Mouse (Mus musculus): ENCODE results near the gene Mecom. TPM values are rescaled to one million over a fixed set of nuclear protein-coding genes. Genes with fewer than 3 reads are reported as not detected.

Gene Mecom
- polyA plus RNA-seq, 1 experiment from 2014 or later, result 68.8 TPM

DNA sequence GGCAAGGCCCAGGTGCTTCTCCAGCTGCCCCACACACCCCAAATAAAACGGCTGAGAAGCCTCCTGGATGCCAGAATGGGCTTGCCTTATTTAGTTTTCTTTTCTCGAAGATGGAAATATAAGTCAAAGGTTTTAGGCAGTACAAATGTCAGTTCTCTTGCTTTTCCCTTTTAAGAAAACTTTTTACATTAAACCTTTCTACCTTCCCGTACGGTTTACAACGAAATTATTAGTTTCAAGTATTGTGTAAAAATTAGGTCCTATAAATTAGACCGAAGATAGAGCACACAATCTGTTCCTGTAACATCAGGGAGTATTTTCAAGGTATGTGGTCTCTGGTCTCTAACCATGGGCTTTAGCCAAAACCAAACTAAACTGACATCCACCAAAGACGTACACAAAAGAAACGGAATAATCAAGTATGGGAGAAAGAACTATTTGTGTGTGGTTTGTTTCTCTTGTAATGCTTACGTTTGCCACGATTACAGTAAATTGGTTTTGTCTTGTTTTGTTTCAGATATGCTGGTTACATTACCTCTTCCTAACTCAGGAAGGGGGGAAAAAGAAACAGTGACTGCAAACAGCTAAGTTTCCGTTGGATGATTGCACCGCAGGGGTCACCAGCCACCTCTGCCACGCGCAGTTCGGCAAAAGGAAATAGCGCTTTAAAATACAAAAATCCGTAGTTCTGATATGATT, 41.3 kb downstream of the Mecom start:
- H3K27me3 ChIP-seq, result peaks cover 27% of the 10 kb centered on the region
- no peaks in the 10 kb centered on the region for H3K36me3 ChIP-seq
- no peak for ATAC-seq (ENCODE audit: borderline replicate concordance, extremely low read depth, low FRiP score, low TSS enrichment)
- WGBS, result 9% methylated on average over 17 of the region's 17 CpGs
- peaks cover 33% of the 10 kb centered on the region for H3K4me1 ChIP-seq
- peak overlapping the region; percentile 79 for H3K4me3 ChIP-seq
- H3K9ac ChIP-seq, result peak overlapping the region; percentile 92
- peak overlapping the region; percentile 89 for H3K4me2 ChIP-seq
- H3K9me3 ChIP-seq, result no peaks in the 10 kb centered on the region
- peak overlapping the region; percentile 98 for H3K27ac ChIP-seq

DNA sequence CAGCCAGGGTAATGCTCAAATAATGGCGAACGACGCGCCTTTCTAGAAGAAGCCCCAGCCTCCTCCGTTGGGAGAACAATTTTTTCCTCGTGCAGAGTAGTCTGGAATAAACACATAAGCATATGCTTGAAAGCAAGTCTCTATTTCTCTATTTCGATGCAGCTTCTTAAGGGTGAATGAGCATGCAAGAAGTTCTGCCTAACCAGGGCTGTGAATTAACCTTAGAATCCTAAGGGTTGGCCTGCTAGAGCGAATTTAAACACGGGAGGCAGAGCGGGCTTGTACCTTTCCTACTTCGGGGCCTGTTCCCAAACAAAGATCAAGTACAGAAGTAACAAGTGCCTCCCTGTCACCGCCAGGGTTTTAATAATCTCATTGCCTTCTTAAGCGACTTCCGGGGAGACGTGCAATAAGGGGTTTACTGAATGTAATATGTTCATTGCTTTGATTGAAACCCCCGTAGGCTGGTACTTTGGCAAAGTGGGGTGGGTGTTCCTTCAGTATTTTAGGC, 42.0 kb downstream of the Mecom start:
- Histone ChIP-seq H3K27me3 (peaks cover 21% of the 10 kb centered on the region), H3K4me3 (0 out of 2 replicates have a peak overlapping the region, but pooled peaks have one; percentile 0), H3K9me3 (no peaks in the 10 kb centered on the region), H3K4me2 (peak overlapping the region; percentile 89), H3K9ac (0 out of 2 replicates have a peak overlapping the region, but pooled peaks have one; percentile 17), H3K36me3 (no peaks in the 10 kb centered on the region), H3K4me1 (peaks cover 27% of the 10 kb centered on the region), H3K27ac (peak overlapping the region; percentile 98)
- no peak for ATAC-seq (ENCODE audit: borderline replicate concordance, extremely low read depth, low FRiP score, low TSS enrichment)
- 32% methylated on average over 16 of the region's 16 CpGs for WGBS

DNA sequence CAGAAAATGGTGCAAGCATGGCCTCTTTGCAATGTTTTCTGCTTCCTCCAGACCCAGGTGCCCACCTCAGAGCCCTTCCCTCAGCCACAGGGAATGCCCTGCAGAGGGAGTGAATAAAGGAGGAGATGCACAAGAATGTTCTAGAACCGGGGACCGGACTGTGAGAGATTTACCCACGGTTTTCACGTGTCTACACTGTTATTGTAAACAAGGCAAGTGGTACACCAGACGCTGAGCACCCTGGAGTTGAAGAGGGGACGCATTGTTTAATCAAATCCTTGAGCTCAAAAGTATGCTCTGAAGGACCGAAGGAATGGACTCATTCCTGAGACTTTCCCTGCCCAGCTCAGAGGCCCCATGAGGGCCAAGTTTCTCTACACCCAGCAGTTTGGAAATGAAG, 43.2 kb downstream of the Mecom start:
- H3K9me3 ChIP-seq, result no peaks in the 10 kb centered on the region
- peak overlapping the region; percentile 98 for H3K27ac ChIP-seq
- ATAC-seq (ENCODE audit: borderline replicate concordance, extremely low read depth, low FRiP score, low TSS enrichment), result peak; percentile 20; the same call in 1 of the 2 replicates
- 37% methylated on average over 7 of the region's 7 CpGs for WGBS
- H3K9ac ChIP-seq, result peak overlapping the region; percentile 31; the same call in 1 of the 2 replicates
- H3K4me3 ChIP-seq, result peak overlapping the region; percentile 9; the same call in 1 of the 2 replicates
- H3K4me1 ChIP-seq, result peaks cover 19% of the 10 kb centered on the region
- H3K36me3 ChIP-seq, result no peaks in the 10 kb centered on the region
- H3K4me2 ChIP-seq, result peak overlapping the region; percentile 89
- H3K27me3 ChIP-seq, result peaks cover 9% of the 10 kb centered on the region; the same call in 1 of the 2 replicates

DNA sequence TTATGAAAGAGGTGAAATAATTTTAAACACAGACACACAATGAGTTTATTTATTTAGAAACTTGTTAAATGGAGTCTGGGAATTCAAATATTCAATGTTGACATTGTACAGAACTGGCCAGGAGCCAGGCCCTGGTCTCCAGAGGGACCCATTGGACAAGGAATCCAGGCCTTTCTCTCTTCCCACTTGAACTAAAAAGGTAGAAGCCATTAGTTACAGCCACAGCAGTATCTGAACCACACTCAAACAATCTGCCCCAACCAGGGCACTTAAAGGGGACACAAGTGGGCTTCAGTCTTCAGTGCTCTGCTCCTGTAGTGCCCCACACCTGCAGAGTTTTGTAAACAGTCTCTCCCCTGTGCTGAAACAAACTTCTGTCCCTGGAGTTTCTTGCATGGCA, 44.0 kb downstream of the Mecom start:
- no peak overlapping the region for H3K4me3 ChIP-seq
- peak; percentile 50 for ATAC-seq (ENCODE audit: borderline replicate concordance, extremely low read depth, low FRiP score, low TSS enrichment)
- H3K9me3 ChIP-seq, result no peaks in the 10 kb centered on the region
- no peaks in the 10 kb centered on the region for H3K36me3 ChIP-seq
- H3K27me3 ChIP-seq, result peaks cover 9% of the 10 kb centered on the region; the same call in 1 of the 2 replicates
- H3K4me1 ChIP-seq, result peaks cover 19% of the 10 kb centered on the region
- no peak overlapping the region for H3K9ac ChIP-seq
- H3K27ac ChIP-seq, result peak overlapping the region; percentile 98
- H3K4me2 ChIP-seq, result peak overlapping the region; percentile 89

DNA sequence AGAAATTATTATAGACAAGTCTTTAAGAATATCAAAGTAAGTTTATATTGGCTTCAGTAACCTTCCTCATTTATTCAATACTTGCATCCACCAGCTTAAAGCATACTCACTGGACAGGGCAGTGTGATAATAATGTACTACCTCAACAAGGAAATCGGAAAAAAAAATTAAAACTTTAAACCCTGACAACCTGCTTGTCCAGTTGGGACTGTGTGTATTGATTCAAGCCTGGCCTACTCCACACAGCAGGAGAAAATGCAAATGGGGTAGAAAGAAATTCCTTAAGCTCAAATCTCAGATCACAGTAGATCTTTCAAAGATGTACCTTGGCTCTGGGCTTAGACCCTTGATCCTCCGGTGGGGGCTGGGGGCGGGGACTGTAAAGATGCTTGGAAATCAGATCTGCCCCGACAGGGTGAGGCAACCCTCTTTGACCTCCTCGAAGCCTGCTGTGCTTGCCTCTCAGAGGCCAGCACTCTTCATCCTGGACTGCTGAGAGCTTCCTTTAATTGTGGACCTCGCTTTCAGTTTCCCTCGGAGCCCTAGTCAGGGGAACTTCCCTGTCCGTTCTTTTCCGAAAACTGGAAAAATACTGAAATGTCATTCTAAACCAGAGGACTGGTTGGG, 49.5 kb downstream of the Mecom start:
- peak overlapping the region; percentile 25; the same call in 1 of the 2 replicates for H3K4me2 ChIP-seq
- peaks cover 14% of the 10 kb centered on the region; the same call in 1 of the 2 replicates for H3K4me1 ChIP-seq
- WGBS, result 26% methylated on average over 9 of the region's 9 CpGs
- peak overlapping the region; percentile 67 for H3K27ac ChIP-seq
- no peaks in the 10 kb centered on the region for H3K36me3 ChIP-seq
- ATAC-seq (ENCODE audit: borderline replicate concordance, extremely low read depth, low FRiP score, low TSS enrichment), result no peak; the same call in 1 of the 2 replicates
- H3K9me3 ChIP-seq, result no peaks in the 10 kb centered on the region
- H3K4me3 ChIP-seq, result no peak overlapping the region
- H3K9ac ChIP-seq, result no peak overlapping the region
- H3K27me3 ChIP-seq, result no peaks in the 10 kb centered on the region

DNA sequence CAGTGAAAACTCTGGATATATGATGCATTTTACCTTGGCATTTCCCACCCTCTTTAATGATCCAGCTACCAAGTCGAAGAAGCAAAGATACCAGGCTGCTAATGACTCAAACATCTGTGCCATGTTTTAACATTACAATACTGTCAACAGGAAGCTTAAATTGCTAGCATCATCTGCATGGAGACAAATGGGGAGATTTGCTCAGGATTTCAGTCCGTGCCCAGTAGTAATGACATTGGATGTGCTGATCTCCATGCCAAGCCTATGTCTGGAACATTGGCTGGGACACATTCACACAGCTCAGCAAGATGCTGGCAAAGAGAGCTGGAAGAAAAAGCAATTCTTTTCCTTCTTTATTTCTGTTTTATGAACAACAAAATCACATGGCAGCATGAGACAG, 53.4 kb downstream of the Mecom start:
- Histone ChIP-seq H3K9ac (no peak overlapping the region), H3K4me3 (no peak overlapping the region), H3K9me3 (no peaks in the 10 kb centered on the region), H3K36me3 (no peaks in the 10 kb centered on the region), H3K4me2 (no peak overlapping the region), H3K27ac (no peak overlapping the region), H3K27me3 (no peaks in the 10 kb centered on the region), H3K4me1 (0 out of 2 replicates have a peak, but pooled peaks cover 8% of the 10 kb centered on the region)
- no peak for ATAC-seq (ENCODE audit: borderline replicate concordance, extremely low read depth, low FRiP score, low TSS enrichment)
- WGBS, result 64% methylated on average over 2 of the region's 2 CpGs

DNA sequence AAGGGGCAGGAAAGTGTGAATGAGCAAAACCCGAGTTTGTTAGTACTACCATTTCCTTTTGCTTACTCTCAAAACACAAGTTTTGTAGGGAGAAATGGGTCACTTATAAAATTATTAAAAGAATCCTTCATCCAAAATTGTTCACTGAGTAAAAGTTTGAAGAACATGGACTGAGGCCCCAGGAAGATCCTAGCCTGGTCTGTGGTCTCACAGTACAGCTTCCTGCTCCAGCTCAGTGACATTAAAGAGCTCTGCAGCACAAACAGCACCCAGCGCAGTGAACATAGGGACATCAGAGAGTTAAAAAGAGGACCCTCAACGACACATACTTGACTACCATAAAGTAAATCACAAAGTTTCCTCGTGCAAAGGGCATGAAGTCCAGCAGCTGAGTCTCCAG, 59.0 kb downstream of the Mecom start:
- ATAC-seq (ENCODE audit: borderline replicate concordance, extremely low read depth, low FRiP score, low TSS enrichment), result no peak
- Histone ChIP-seq H3K36me3 (0 out of 2 replicates have a peak, but pooled peaks cover 3% of the 10 kb centered on the region), H3K9ac (no peak overlapping the region), H3K4me2 (no peak overlapping the region), H3K4me3 (no peak overlapping the region), H3K27me3 (no peaks in the 10 kb centered on the region), H3K9me3 (no peaks in the 10 kb centered on the region), H3K4me1 (peaks cover 6% of the 10 kb centered on the region; the same call in 1 of the 2 replicates), H3K27ac (no peak overlapping the region; the same call in 1 of the 2 replicates)
- 26% methylated on average over 4 of the region's 4 CpGs for WGBS

DNA sequence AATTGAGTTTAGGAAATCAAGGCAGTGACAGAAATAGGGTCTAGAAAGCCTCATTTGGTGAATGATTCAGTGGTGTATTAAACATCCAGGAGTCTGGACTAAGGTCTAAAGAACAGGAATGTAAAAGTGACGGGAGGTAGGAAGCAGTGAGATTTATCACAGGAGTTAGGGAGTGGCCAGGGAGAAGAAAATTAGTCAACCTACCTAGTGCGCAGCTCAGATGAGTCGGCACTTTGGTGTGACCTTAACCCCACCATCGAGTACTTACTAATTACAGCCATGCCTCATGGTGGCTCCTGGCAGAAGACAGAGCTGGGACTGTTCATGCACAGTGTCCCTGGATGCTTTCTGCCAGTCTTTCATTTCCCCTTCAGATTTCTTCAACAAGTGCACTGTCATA, 61.4 kb downstream of the Mecom start:
- Histone ChIP-seq H3K36me3 (0 out of 2 replicates have a peak, but pooled peaks cover 3% of the 10 kb centered on the region), H3K4me1 (peaks cover 14% of the 10 kb centered on the region; the same call in 1 of the 2 replicates), H3K4me2 (no peak overlapping the region), H3K4me3 (no peak overlapping the region), H3K9ac (no peak overlapping the region), H3K9me3 (no peaks in the 10 kb centered on the region), H3K27me3 (no peaks in the 10 kb centered on the region), H3K27ac (no peak overlapping the region)
- 90% methylated on average over 4 of the region's 4 CpGs for WGBS
- no peak for ATAC-seq (ENCODE audit: borderline replicate concordance, extremely low read depth, low FRiP score, low TSS enrichment)

DNA sequence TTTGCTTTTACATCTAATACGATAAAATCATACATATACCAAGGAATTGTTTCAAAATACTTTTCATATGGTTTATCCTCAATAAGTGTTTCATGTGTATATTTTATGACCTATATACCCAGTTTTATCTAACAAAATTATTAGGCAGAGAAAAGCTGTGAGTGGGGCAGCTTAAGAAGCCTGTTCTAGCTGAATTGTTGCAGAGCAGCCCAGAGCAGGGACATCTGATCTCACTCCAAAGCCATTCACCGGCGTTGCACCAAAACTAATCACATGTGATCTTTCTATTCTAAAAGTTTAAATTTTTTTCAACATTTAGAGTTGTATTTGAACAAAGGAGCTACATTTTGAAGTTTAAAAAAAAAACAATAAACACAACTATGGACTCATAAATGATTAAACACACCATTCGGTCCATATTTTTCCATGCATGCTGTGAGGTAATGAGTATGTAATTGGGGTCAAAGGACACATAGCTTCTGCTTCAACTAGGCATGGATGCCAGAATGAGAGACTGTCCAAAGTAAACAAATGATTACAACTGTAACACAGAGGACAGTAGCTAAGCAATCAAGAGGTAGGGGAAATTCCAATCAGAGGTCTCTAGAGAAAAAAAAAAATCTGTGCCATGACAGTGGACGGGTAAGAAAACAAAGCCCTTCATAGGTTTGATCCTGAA, 64.7 kb downstream of the Mecom start:
- H3K27ac ChIP-seq, result no peak overlapping the region
- no peak for ATAC-seq (ENCODE audit: borderline replicate concordance, extremely low read depth, low FRiP score, low TSS enrichment)
- H3K27me3 ChIP-seq, result no peaks in the 10 kb centered on the region
- H3K4me1 ChIP-seq, result peaks cover 14% of the 10 kb centered on the region
- 41% methylated on average over 5 of the region's 5 CpGs for WGBS
- H3K9me3 ChIP-seq, result no peaks in the 10 kb centered on the region
- H3K4me2 ChIP-seq, result no peak overlapping the region
- H3K9ac ChIP-seq, result no peak overlapping the region
- 0 out of 2 replicates have a peak, but pooled peaks cover 3% of the 10 kb centered on the region for H3K36me3 ChIP-seq
- no peak overlapping the region for H3K4me3 ChIP-seq

DNA sequence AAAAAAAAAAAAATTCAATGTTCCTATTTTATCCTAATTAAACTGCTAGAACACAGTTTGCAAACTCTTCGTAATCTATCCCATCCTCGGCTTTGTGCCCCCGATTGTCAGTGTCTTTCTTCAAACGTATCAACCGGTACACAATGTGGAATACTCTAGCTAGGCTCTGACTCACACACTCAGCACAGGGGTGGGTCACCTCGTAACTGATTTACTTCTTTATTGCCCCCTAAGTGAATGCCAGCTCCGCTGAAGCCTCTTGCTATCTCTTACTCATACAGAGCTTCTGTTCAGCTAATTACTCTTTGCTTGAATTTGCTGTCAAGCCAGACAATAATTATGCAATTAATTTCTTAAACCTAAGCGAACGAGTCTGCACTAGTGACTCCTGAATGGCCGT, 66.1 kb downstream of the Mecom start:
- whole genome bisulfite sequencing, result 69% methylated on average over 10 of the region's 10 CpGs
- Histone ChIP-seq H3K9ac (no peak overlapping the region), H3K9me3 (no peaks in the 10 kb centered on the region), H3K4me2 (no peak overlapping the region), H3K27me3 (no peaks in the 10 kb centered on the region), H3K36me3 (0 out of 2 replicates have a peak, but pooled peaks cover 3% of the 10 kb centered on the region), H3K4me3 (no peak overlapping the region), H3K4me1 (peaks cover 17% of the 10 kb centered on the region), H3K27ac (no peak overlapping the region)
- no peak for ATAC-seq (ENCODE audit: borderline replicate concordance, extremely low read depth, low FRiP score, low TSS enrichment)

DNA sequence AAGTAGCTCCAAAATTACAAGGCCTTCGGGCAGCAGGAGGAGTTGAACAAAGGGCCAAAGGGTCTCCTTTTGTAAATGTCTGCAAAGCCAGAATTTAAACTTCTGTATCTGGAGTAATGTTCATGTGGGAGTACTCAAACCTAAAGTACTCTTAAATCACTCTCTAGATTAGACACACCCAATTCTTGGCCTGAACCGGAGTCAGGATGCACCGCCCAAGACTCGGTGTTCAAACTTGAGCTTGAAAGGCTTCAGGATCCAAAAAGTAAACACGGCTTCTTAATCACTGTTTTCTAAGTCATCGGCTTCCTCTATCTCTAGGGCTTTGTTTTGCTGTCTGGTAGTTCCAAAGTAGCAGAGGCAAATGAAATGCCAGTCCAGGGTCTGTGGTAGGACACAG, 67.3 kb downstream of the Mecom start:
- Histone ChIP-seq H3K4me2 (no peak overlapping the region), H3K27me3 (no peaks in the 10 kb centered on the region), H3K9ac (no peak overlapping the region), H3K27ac (peak overlapping the region; percentile 69), H3K4me1 (peaks cover 17% of the 10 kb centered on the region), H3K9me3 (no peaks in the 10 kb centered on the region), H3K4me3 (no peak overlapping the region), H3K36me3 (no peaks in the 10 kb centered on the region)
- 48% methylated on average over 6 of the region's 6 CpGs for WGBS
- ATAC-seq (ENCODE audit: borderline replicate concordance, extremely low read depth, low FRiP score, low TSS enrichment), result peak; percentile 42; the same call in 1 of the 2 replicates
